Mouse (Mus musculus) forebrain, embryonic 10.5 days (tissue): Measurements from ENCODE around the gene Inka1. TPM values are rescaled to one million over a fixed set of nuclear protein-coding genes. Genes with fewer than 3 reads are reported as not detected.

ENCODE experiments used
- DNase-seq: peaks from one replicate; pipeline ENCODE4 v3.0.0-alpha.2; 2017; ENCODE audit warnings: low spot score; ENCODE audit errors: extremely low spot score
- H3K27ac ChIP-seq: fragments of 300-500 bp; sonication (generic); 2 replicates; pipeline ENCODE4 v1.5.1; 2016; ENCODE audit warnings: mild to moderate bottlenecking
- H3K27me3 ChIP-seq: fragments of 300-500 bp; sonication (generic); 2 replicates; pipeline ENCODE4 v1.6.1; 2016; ENCODE audit warnings: mild to moderate bottlenecking; ENCODE audit not compliant: poor library complexity, severe bottlenecking
- H3K36me3 ChIP-seq: fragments of 300-500 bp; sonication (generic); replicated peaks from 2 replicates; pipeline ENCODE4 v1.6.1; 2016; ENCODE audit warnings: mild to moderate bottlenecking, moderate library complexity
- H3K4me1 ChIP-seq: fragments of 300-500 bp; sonication (generic); 2 replicates; pipeline ENCODE4 v1.6.1; 2016
- H3K4me3 ChIP-seq: fragments of 300-500 bp; sonication (generic); 2 replicates; pipeline ENCODE4 v1.5.1; 2016; ENCODE audit warnings: mild to moderate bottlenecking, moderate library complexity
- H3K9me3 ChIP-seq: fragments of 300-500 bp; sonication (generic); 2 replicates; pipeline ENCODE4 v1.6.1; 2016; ENCODE audit warnings: mild to moderate bottlenecking, moderate library complexity
- WGBS: fragments of 180-500 bp; shearing (Covaris S2); methylation state at CpG from one replicate; pipeline ENCODE4 v1.1.7; 2016; 5-methylcytosine and 5-hydroxymethylcytosine counted together
- polyA plus RNA-seq: library from polyadenylated mRNA; unstranded; fragments of >200 nt; fragmentation: Nextera tagmentation; extraction: Ambion mirVana; gene quantifications from 2 replicates; pipeline ENCODE4 v1.2.1, GENCODE M21; 2016

Gene Inka1
- polyA plus RNA-seq, 1 experiment from 2014 or later = 35.0 TPM

GRCm38 (mm10) chr9:107981684-107982605 lies 3.7 kb downstream of the Inka1 start:
- H3K36me3 ChIP-seq = no peaks in the 10 kb centered on the region
- WGBS = 56% methylated on average over 7 of the region's 7 CpGs
- peak; percentile 38 for DNase-seq
- peaks cover 68% of the 10 kb centered on the region for H3K4me1 ChIP-seq
- peak overlapping the region; percentile 73 for H3K4me3 ChIP-seq
- H3K27ac ChIP-seq = peak overlapping the region; percentile 88
- no peaks in the 10 kb centered on the region for H3K9me3 ChIP-seq
- peaks cover 35% of the 10 kb centered on the region for H3K27me3 ChIP-seq

GRCm38 (mm10) chr9:107978815-107979214 lies 6.9 kb downstream of the Inka1 start:
- Histone ChIP-seq H3K27me3 (peaks cover 11% of the 10 kb centered on the region), H3K27ac (peak overlapping the region; percentile 17), H3K4me1 (peaks cover 38% of the 10 kb centered on the region), H3K36me3 (no peaks in the 10 kb centered on the region), H3K4me3 (no peak overlapping the region), H3K9me3 (no peaks in the 10 kb centered on the region)
- DNase-seq = no peak
- 89% methylated on average over 12 of the region's 12 CpGs for WGBS

- H3K4me3 ChIP-seq = peak within 1 kb of the TSS; percentile 29
- no peaks in the 10 kb centered on the region for H3K9me3 ChIP-seq
- 74% methylated on average over 12 of the region's 12 CpGs for whole genome bisulfite sequencing
- H3K27me3 ChIP-seq = no peaks in the 10 kb centered on the region
- H3K4me1 ChIP-seq = peaks cover 6% of the 10 kb centered on the region
- H3K27ac ChIP-seq = peak within 1 kb of the TSS; percentile 54
- peaks cover 28% of the 10 kb centered on the region for H3K36me3 ChIP-seq
- no peak for DNase-seq
Measured at GRCm38 (mm10) chr9:107975399-107976386, 10.0 kb downstream of the Inka1 start, which contains the start of gene Uba7. Gene Uba7, plus strand, starts transcription at chr9:107975505.

- DNase-seq = no peak
- Histone ChIP-seq H3K4me1 (peaks cover 3% of the 10 kb centered on the region), H3K27me3 (no peaks in the 10 kb centered on the region), H3K27ac (no peak overlapping the region), H3K36me3 (peaks cover 39% of the 10 kb centered on the region), H3K4me3 (no peak overlapping the region), H3K9me3 (no peaks in the 10 kb centered on the region)
- 85% methylated on average over 10 of the region's 10 CpGs for WGBS
Measured at GRCm38 (mm10) chr9:107974491-107975171, 11.0 kb downstream of the Inka1 start.

GRCm38 (mm10) chr9:107971690-107972541 lies 13.8 kb downstream of the Inka1 start:
- no peak for DNase-seq

GRCm38 (mm10) chr9:107970311-107970710 lies 15.4 kb downstream of the Inka1 start:
- H3K36me3 ChIP-seq = peaks cover 79% of the 10 kb centered on the region
- DNase-seq = no peak
- no peaks in the 10 kb centered on the region for H3K27me3 ChIP-seq
- H3K27ac ChIP-seq = no peak overlapping the region
- H3K9me3 ChIP-seq = no peaks in the 10 kb centered on the region
- no peaks in the 10 kb centered on the region; the same call in 1 of the 2 replicates for H3K4me1 ChIP-seq
- H3K4me3 ChIP-seq = no peak overlapping the region
- WGBS = 91% methylated on average over 5 of the region's 5 CpGs

More at GRCm38 (mm10) chr9:107971690-107972541, 13.8 kb downstream of the Inka1 start:
- H3K27me3 ChIP-seq = no peaks in the 10 kb centered on the region
- no peaks in the 10 kb centered on the region; the same call in none of the 2 replicates for H3K4me1 ChIP-seq
- H3K27ac ChIP-seq = 0 out of 2 replicates have a peak overlapping the region, but pooled peaks have one; percentile 12
- 86% methylated on average over 8 of the region's 8 CpGs for WGBS
- no peak overlapping the region for H3K4me3 ChIP-seq
- no peaks in the 10 kb centered on the region for H3K9me3 ChIP-seq
- peaks cover 63% of the 10 kb centered on the region for H3K36me3 ChIP-seq

- Histone ChIP-seq H3K27ac (no peak overlapping the region), H3K4me3 (no peak overlapping the region), H3K4me1 (no peaks in the 10 kb centered on the region), H3K36me3 (peaks cover 96% of the 10 kb centered on the region), H3K27me3 (no peaks in the 10 kb centered on the region), H3K9me3 (no peaks in the 10 kb centered on the region)
- 94% methylated on average over 7 of the region's 7 CpGs for WGBS
- no peak for DNase-seq
Measured at GRCm38 (mm10) chr9:107968531-107968930, 17.1 kb downstream of the Inka1 start.

GRCm38 (mm10) chr9:107967437-107967836 lies 18.2 kb downstream of the Inka1 start:
- Histone ChIP-seq H3K4me1 (no peaks in the 10 kb centered on the region), H3K36me3 (peaks cover 96% of the 10 kb centered on the region), H3K9me3 (no peaks in the 10 kb centered on the region), H3K27ac (no peak overlapping the region), H3K27me3 (no peaks in the 10 kb centered on the region), H3K4me3 (no peak overlapping the region)
- WGBS = 90% methylated on average over 6 of the region's 6 CpGs
- DNase-seq = no peak

GRCm38 (mm10) chr9:107966676-107967075 lies 19.0 kb downstream of the Inka1 start:
- Histone ChIP-seq H3K27ac (no peak overlapping the region), H3K9me3 (no peaks in the 10 kb centered on the region), H3K4me1 (no peaks in the 10 kb centered on the region), H3K4me3 (no peak overlapping the region), H3K27me3 (no peaks in the 10 kb centered on the region), H3K36me3 (peaks cover 97% of the 10 kb centered on the region)
- no peak for DNase-seq
- WGBS = 90% methylated on average over 10 of the region's 10 CpGs

- H3K27me3 ChIP-seq = no peaks in the 10 kb centered on the region
- 92% methylated on average over 9 of the region's 9 CpGs for WGBS
- peaks cover 97% of the 10 kb centered on the region for H3K36me3 ChIP-seq
- H3K4me1 ChIP-seq = peaks cover 5% of the 10 kb centered on the region; the same call in 1 of the 2 replicates
- no peaks in the 10 kb centered on the region for H3K9me3 ChIP-seq
- no peak overlapping the region for H3K27ac ChIP-seq
- H3K4me3 ChIP-seq = no peak overlapping the region
- DNase-seq = no peak
Measured at GRCm38 (mm10) chr9:107964681-107965080, 21.0 kb downstream of the Inka1 start.

GRCm38 (mm10) chr9:107963700-107964099 lies 22.0 kb downstream of the Inka1 start:
- peak; percentile 83 for DNase-seq
- Histone ChIP-seq H3K27ac (no peak overlapping the region), H3K27me3 (no peaks in the 10 kb centered on the region), H3K4me1 (peaks cover 5% of the 10 kb centered on the region; the same call in 1 of the 2 replicates), H3K9me3 (no peaks in the 10 kb centered on the region), H3K36me3 (peaks cover 97% of the 10 kb centered on the region), H3K4me3 (no peak overlapping the region)
- WGBS = 25% methylated on average over 5 of the region's 5 CpGs
